Mouse (Mus musculus): ENCODE results near the gene Brinp3. TPM values are rescaled to one million over a fixed set of nuclear protein-coding genes. Genes with fewer than 3 reads are reported as not detected.

The Brinp3 gene
- polyA plus RNA-seq, 1 experiment = 21.7 TPM

GRCm38 (mm10) chr1:146523727-146524573 is 29.4 kb downstream of the Brinp3 start:
- peaks cover 6% of the 10 kb centered on the region for H3K4me1 ChIP-seq (ENCODE audit: control insufficient read depth, insufficient read depth, low read length)
- no peak overlapping the region for H3K4me3 ChIP-seq (replicated peaks; ENCODE audit: insufficient read depth, low read depth, low read length)
- peak in 1 of 2 experiments; percentile 34 for DNase-seq
- no peak overlapping the region; the same call in 1 of the 2 replicates for H3K27ac ChIP-seq (ENCODE audit: insufficient read depth, low read length)
- H3K27me3 ChIP-seq (ENCODE audit: control insufficient read depth, insufficient read depth, low read length) = no peaks in the 10 kb centered on the region
- WGBS = 66% methylated on average over 11 of the region's 11 CpGs
- TF ChIP-seq CTCF (IDR thresholded peaks at IDR 0.05; ENCODE audit: borderline replicate concordance, insufficient read depth, low read depth, low read length) (no peak), POLR2A (IDR thresholded peaks at IDR 0.05; ENCODE audit: borderline replicate concordance, insufficient read depth, low read length) (no peak)

- Histone ChIP-seq H3K27ac (ENCODE audit: insufficient read depth, low read length) (no peak overlapping the region), H3K4me3 (replicated peaks; ENCODE audit: insufficient read depth, low read depth, low read length) (no peak overlapping the region)
Measured at GRCm38 (mm10) chr1:146528572-146528971, 34.0 kb downstream of the Brinp3 start.

GRCm38 (mm10) chr1:146546847-146547428 is 52.4 kb downstream of the Brinp3 start:
- no peak for TF ChIP-seq POLR2A (IDR thresholded peaks at IDR 0.05; ENCODE audit: borderline replicate concordance, insufficient read depth, low read length)
- TF ChIP-seq CTCF (IDR thresholded peaks at IDR 0.05; ENCODE audit: borderline replicate concordance, insufficient read depth, low read depth, low read length) = no peak
- DNase-seq = peak in 1 of 2 experiments; percentile 10
- 25% methylated on average over 2 of the region's 2 CpGs for WGBS
- Histone ChIP-seq H3K4me1 (ENCODE audit: control insufficient read depth, insufficient read depth, low read length) (no peaks in the 10 kb centered on the region), H3K27ac (ENCODE audit: insufficient read depth, low read length) (no peak overlapping the region), H3K27me3 (ENCODE audit: control insufficient read depth, insufficient read depth, low read length) (no peaks in the 10 kb centered on the region), H3K4me3 (replicated peaks; ENCODE audit: insufficient read depth, low read depth, low read length) (no peak overlapping the region)

More at GRCm38 (mm10) chr1:146528572-146528971, 34.0 kb downstream of the Brinp3 start:
- no peak for DNase-seq
- Histone ChIP-seq H3K27me3 (ENCODE audit: control insufficient read depth, insufficient read depth, low read length) (no peaks in the 10 kb centered on the region), H3K4me1 (ENCODE audit: control insufficient read depth, insufficient read depth, low read length) (peaks cover 6% of the 10 kb centered on the region; the same call in 1 of the 2 replicates)
- TF ChIP-seq CTCF (IDR thresholded peaks at IDR 0.05; ENCODE audit: borderline replicate concordance, insufficient read depth, low read depth, low read length) = no peak
- no peak for TF ChIP-seq POLR2A (IDR thresholded peaks at IDR 0.05; ENCODE audit: borderline replicate concordance, insufficient read depth, low read length)

- H3K27me3 ChIP-seq (ENCODE audit: control insufficient read depth, insufficient read depth, low read length) = no peaks in the 10 kb centered on the region
- no peak for TF ChIP-seq CTCF (IDR thresholded peaks at IDR 0.05; ENCODE audit: borderline replicate concordance, insufficient read depth, low read depth, low read length)
- TF ChIP-seq POLR2A (IDR thresholded peaks at IDR 0.05; ENCODE audit: borderline replicate concordance, insufficient read depth, low read length) = no peak
- no peaks in the 10 kb centered on the region for H3K4me1 ChIP-seq (ENCODE audit: control insufficient read depth, insufficient read depth, low read length)
- H3K27ac ChIP-seq (ENCODE audit: insufficient read depth, low read length) = no peak overlapping the region
- DNase-seq = no peak
- H3K4me3 ChIP-seq (replicated peaks; ENCODE audit: insufficient read depth, low read depth, low read length) = no peak overlapping the region
Measured at GRCm38 (mm10) chr1:146556982-146557381, 62.4 kb downstream of the Brinp3 start.

- Histone ChIP-seq H3K4me3 (replicated peaks; ENCODE audit: insufficient read depth, low read depth, low read length) (no peak overlapping the region), H3K4me1 (ENCODE audit: control insufficient read depth, insufficient read depth, low read length) (no peaks in the 10 kb centered on the region), H3K27me3 (ENCODE audit: control insufficient read depth, insufficient read depth, low read length) (no peaks in the 10 kb centered on the region), H3K27ac (ENCODE audit: insufficient read depth, low read length) (no peak overlapping the region)
- 88% methylated on average over 3 of the region's 3 CpGs for WGBS
- DNase-seq = no peak
- TF ChIP-seq POLR2A (IDR thresholded peaks at IDR 0.05; ENCODE audit: borderline replicate concordance, insufficient read depth, low read length) (no peak), CTCF (IDR thresholded peaks at IDR 0.05; ENCODE audit: borderline replicate concordance, insufficient read depth, low read depth, low read length) (no peak)
Measured at GRCm38 (mm10) chr1:146562144-146562543, 67.6 kb downstream of the Brinp3 start.

GRCm38 (mm10) chr1:146584181-146584580 is 89.6 kb downstream of the Brinp3 start:
- Histone ChIP-seq H3K4me3 (replicated peaks; ENCODE audit: insufficient read depth, low read depth, low read length) (no peak overlapping the region), H3K4me1 (ENCODE audit: control insufficient read depth, insufficient read depth, low read length) (no peaks in the 10 kb centered on the region), H3K27me3 (ENCODE audit: control insufficient read depth, insufficient read depth, low read length) (no peaks in the 10 kb centered on the region), H3K27ac (ENCODE audit: insufficient read depth, low read length) (no peak overlapping the region)
- WGBS = 75% methylated on average over 7 of the region's 7 CpGs
- peak in 1 of 2 experiments; percentile 5 for DNase-seq
- no peak for TF ChIP-seq POLR2A (IDR thresholded peaks at IDR 0.05; ENCODE audit: borderline replicate concordance, insufficient read depth, low read length)
- no peak for TF ChIP-seq CTCF (IDR thresholded peaks at IDR 0.05; ENCODE audit: borderline replicate concordance, insufficient read depth, low read depth, low read length)

- TF ChIP-seq CTCF (IDR thresholded peaks at IDR 0.05; ENCODE audit: borderline replicate concordance, insufficient read depth, low read depth, low read length) = no peak
- no peak for TF ChIP-seq POLR2A (IDR thresholded peaks at IDR 0.05; ENCODE audit: borderline replicate concordance, insufficient read depth, low read length)
- Histone ChIP-seq H3K27ac (ENCODE audit: insufficient read depth, low read length) (no peak overlapping the region), H3K4me1 (ENCODE audit: control insufficient read depth, insufficient read depth, low read length) (no peaks in the 10 kb centered on the region), H3K4me3 (replicated peaks; ENCODE audit: insufficient read depth, low read depth, low read length) (no peak overlapping the region), H3K27me3 (ENCODE audit: control insufficient read depth, insufficient read depth, low read length) (no peaks in the 10 kb centered on the region)
- no peak for DNase-seq
- WGBS = 71% methylated on average over 2 of the region's 2 CpGs
Measured at GRCm38 (mm10) chr1:146632895-146633294, 138.3 kb downstream of the Brinp3 start.

- Histone ChIP-seq H3K4me1 (ENCODE audit: control insufficient read depth, insufficient read depth, low read length) (no peaks in the 10 kb centered on the region), H3K27ac (ENCODE audit: insufficient read depth, low read length) (no peak overlapping the region), H3K27me3 (ENCODE audit: control insufficient read depth, insufficient read depth, low read length) (no peaks in the 10 kb centered on the region), H3K4me3 (replicated peaks; ENCODE audit: insufficient read depth, low read depth, low read length) (no peak overlapping the region)
- DNase-seq = peak in 1 of 2 experiments; percentile 88
- WGBS = 11% methylated on average over 4 of the region's 4 CpGs
- TF ChIP-seq POLR2A (IDR thresholded peaks at IDR 0.05; ENCODE audit: borderline replicate concordance, insufficient read depth, low read length) (no peak), CTCF (IDR thresholded peaks at IDR 0.05; ENCODE audit: borderline replicate concordance, insufficient read depth, low read depth, low read length) (no peak)
Measured at GRCm38 (mm10) chr1:146657214-146657613, 162.7 kb downstream of the Brinp3 start.

Measured in cerebellum, adult 2 months (tissue).